Mouse (Mus musculus) neural tube, embryonic 12.5 days (tissue): Measurements from ENCODE around the gene Cbx1. TPM values are rescaled to one million over a fixed set of nuclear protein-coding genes. Genes with fewer than 3 reads are reported as not detected.
"Not testable (repeated sequence)": the region's sequence is repeated elsewhere in the genome, so short reads cannot be mapped to it uniquely, and the experiment has no call there.

Experiments used
- ATAC-seq: fragments of 200-750 bp; cut with Nextera tagmentation; 2 replicates; pipeline ENCODE4 v1.8.0; 2017; ENCODE audit warnings: low read depth, mild to moderate bottlenecking, moderate TSS enrichment, moderate library complexity; ENCODE audit not compliant: low FRiP score
- H3K27ac ChIP-seq: fragments of 300-500 bp; sonication (generic); 2 replicates; pipeline ENCODE4 v1.5.1; 2016
- H3K27me3 ChIP-seq: fragments of 300-500 bp; sonication (generic); replicated peaks from 2 replicates; pipeline ENCODE4 v1.6.1; 2016; ENCODE audit warnings: mild to moderate bottlenecking
- H3K36me3 ChIP-seq: fragments of 300-500 bp; sonication (generic); 2 replicates; pipeline ENCODE4 v1.6.1; 2016; ENCODE audit warnings: mild to moderate bottlenecking
- H3K4me1 ChIP-seq: fragments of 300-500 bp; sonication (generic); 2 replicates; pipeline ENCODE4 v1.6.1; 2016
- H3K4me2 ChIP-seq: fragments of 300-500 bp; sonication (generic); replicated peaks from 2 replicates; pipeline ENCODE4 v1.6.1; 2016; ENCODE audit warnings: mild to moderate bottlenecking
- H3K4me3 ChIP-seq: fragments of 300-500 bp; sonication (generic); 2 replicates; pipeline ENCODE4 v1.5.1; 2016
- H3K9ac ChIP-seq: fragments of 300-500 bp; sonication (generic); 2 replicates; pipeline ENCODE4 v1.6.1; 2016; ENCODE audit warnings: mild to moderate bottlenecking
- H3K9me3 ChIP-seq: fragments of 300-500 bp; sonication (generic); 2 replicates; pipeline ENCODE4 v1.6.1; 2016; ENCODE audit warnings: mild to moderate bottlenecking
- WGBS: fragments of 180-500 bp; shearing (Covaris S2); methylation state at CpG from one replicate; pipeline ENCODE4 v1.1.7; 2016; 5-methylcytosine and 5-hydroxymethylcytosine counted together
- polyA plus RNA-seq: library from polyadenylated mRNA; unstranded; fragments of >200 nt; fragmentation: Nextera tagmentation; extraction: Ambion mirVana; gene quantifications from 2 replicates; pipeline ENCODE4 v1.2.1, GENCODE M21; 2016

Gene Cbx1
- polyA plus RNA-seq, 1 experiment from 2014 or later, result 125 TPM

GRCm38 (mm10) chr11:96805606-96806005, 16.7 kb downstream of the Cbx1 start:
- no peaks in the 10 kb centered on the region for H3K27me3 ChIP-seq
- H3K9me3 ChIP-seq, result no peaks in the 10 kb centered on the region
- H3K27ac ChIP-seq, result no peak overlapping the region
- H3K36me3 ChIP-seq, result peaks cover 82% of the 10 kb centered on the region
- no peak overlapping the region for H3K4me3 ChIP-seq
- 94% methylated on average over 5 of the region's 5 CpGs for WGBS
- H3K9ac ChIP-seq, result no peak overlapping the region
- no peak for ATAC-seq
- no peaks in the 10 kb centered on the region for H3K4me1 ChIP-seq
- H3K4me2 ChIP-seq, result no peak overlapping the region

- WGBS, result 76% methylated on average over 1 of the region's 1 CpGs
- Histone ChIP-seq H3K4me2 (no peak overlapping the region), H3K27ac (no peak overlapping the region), H3K36me3 (peaks cover 81% of the 10 kb centered on the region), H3K4me1 (no peaks in the 10 kb centered on the region), H3K4me3 (no peak overlapping the region), H3K9ac (no peak overlapping the region), H3K27me3 (no peaks in the 10 kb centered on the region), H3K9me3 (no peaks in the 10 kb centered on the region)
- ATAC-seq, result no peak
Observed at GRCm38 (mm10) chr11:96808066-96808465, 19.1 kb downstream of the Cbx1 start.

- 96% methylated on average over 6 of the region's 6 CpGs for WGBS
- Histone ChIP-seq H3K4me1 (no peaks in the 10 kb centered on the region), H3K4me3 (no peak overlapping the region), H3K9me3 (no peaks in the 10 kb centered on the region), H3K9ac (no peak overlapping the region), H3K4me2 (no peak overlapping the region), H3K27ac (no peak overlapping the region), H3K27me3 (no peaks in the 10 kb centered on the region), H3K36me3 (peaks cover 64% of the 10 kb centered on the region)
- ATAC-seq, result no peak
Observed at GRCm38 (mm10) chr11:96809562-96810235, 20.8 kb downstream of the Cbx1 start.

GRCm38 (mm10) chr11:96811188-96811587, 22.3 kb downstream of the Cbx1 start:
- ATAC-seq, H3K27ac ChIP-seq, H3K4me1 ChIP-seq, H3K27me3 ChIP-seq, H3K4me3 ChIP-seq, H3K9me3 ChIP-seq, H3K4me2 ChIP-seq, H3K9ac ChIP-seq: not testable (repeated sequence)
- WGBS, result 84% methylated on average over 1 of the region's 1 CpGs
- peaks cover 58% of the 10 kb centered on the region for H3K36me3 ChIP-seq

- Histone ChIP-seq H3K9me3 (no peaks in the 10 kb centered on the region), H3K27me3 (no peaks in the 10 kb centered on the region), H3K9ac (no peak overlapping the region), H3K4me1 (no peaks in the 10 kb centered on the region), H3K4me3 (no peak overlapping the region), H3K4me2 (no peak overlapping the region), H3K27ac (no peak overlapping the region), H3K36me3 (peaks cover 67% of the 10 kb centered on the region)
- ATAC-seq, result no peak
- WGBS, result 88% methylated on average over 4 of the region's 4 CpGs
Observed at GRCm38 (mm10) chr11:96813455-96813854, 24.5 kb downstream of the Cbx1 start.

GRCm38 (mm10) chr11:96813920-96814319, 25.0 kb downstream of the Cbx1 start:
- Histone ChIP-seq H3K9me3 (no peaks in the 10 kb centered on the region), H3K27ac (no peak overlapping the region), H3K4me1 (no peaks in the 10 kb centered on the region), H3K27me3 (no peaks in the 10 kb centered on the region), H3K4me2 (no peak overlapping the region), H3K36me3 (peaks cover 67% of the 10 kb centered on the region), H3K4me3 (no peak overlapping the region), H3K9ac (no peak overlapping the region)
- 85% methylated on average over 5 of the region's 5 CpGs for WGBS
- no peak for ATAC-seq

- 93% methylated on average over 2 of the region's 2 CpGs for WGBS
- no peak overlapping the region for H3K27ac ChIP-seq
- peaks cover 67% of the 10 kb centered on the region for H3K36me3 ChIP-seq
- H3K4me2 ChIP-seq, result no peak overlapping the region
- no peaks in the 10 kb centered on the region for H3K9me3 ChIP-seq
- no peaks in the 10 kb centered on the region for H3K4me1 ChIP-seq
- H3K27me3 ChIP-seq, result no peaks in the 10 kb centered on the region
- no peak overlapping the region for H3K9ac ChIP-seq
- no peak overlapping the region for H3K4me3 ChIP-seq
- no peak for ATAC-seq
Observed at GRCm38 (mm10) chr11:96814443-96814842, 25.5 kb downstream of the Cbx1 start.

GRCm38 (mm10) chr11:96815895-96816294, 27.0 kb downstream of the Cbx1 start:
- H3K9ac ChIP-seq, result no peak overlapping the region
- no peaks in the 10 kb centered on the region for H3K4me1 ChIP-seq
- no peak for ATAC-seq
- no peaks in the 10 kb centered on the region for H3K9me3 ChIP-seq
- H3K36me3 ChIP-seq, result peaks cover 68% of the 10 kb centered on the region
- WGBS, result 97% methylated on average over 2 of the region's 2 CpGs
- H3K27me3 ChIP-seq, result no peaks in the 10 kb centered on the region
- H3K27ac ChIP-seq, result no peak overlapping the region
- H3K4me3 ChIP-seq, result no peak overlapping the region
- H3K4me2 ChIP-seq, result no peak overlapping the region

- H3K27me3 ChIP-seq, result no peaks in the 10 kb centered on the region
- H3K9ac ChIP-seq, result no peak overlapping the region
- 95% methylated on average over 1 of the region's 1 CpGs for WGBS
- H3K4me3 ChIP-seq, result no peak overlapping the region
- H3K27ac ChIP-seq, result no peak overlapping the region
- no peak overlapping the region for H3K4me2 ChIP-seq
- no peak for ATAC-seq
- H3K36me3 ChIP-seq, result peaks cover 68% of the 10 kb centered on the region
- no peaks in the 10 kb centered on the region for H3K9me3 ChIP-seq
- H3K4me1 ChIP-seq, result no peaks in the 10 kb centered on the region
Observed at GRCm38 (mm10) chr11:96816494-96816893, 27.6 kb downstream of the Cbx1 start.

GRCm38 (mm10) chr11:96816979-96817378, 28.1 kb downstream of the Cbx1 start:
- WGBS, result 74% methylated on average over 5 of the region's 5 CpGs
- Histone ChIP-seq H3K9me3 (no peaks in the 10 kb centered on the region), H3K4me3 (no peak overlapping the region), H3K27ac (no peak overlapping the region), H3K27me3 (no peaks in the 10 kb centered on the region), H3K4me2 (no peak overlapping the region), H3K36me3 (peaks cover 68% of the 10 kb centered on the region), H3K4me1 (no peaks in the 10 kb centered on the region), H3K9ac (no peak overlapping the region)
- no peak for ATAC-seq

- no peak overlapping the region for H3K27ac ChIP-seq
- H3K27me3 ChIP-seq, result no peaks in the 10 kb centered on the region
- peaks cover 70% of the 10 kb centered on the region for H3K36me3 ChIP-seq
- no peak overlapping the region for H3K9ac ChIP-seq
- H3K4me2 ChIP-seq, result no peak overlapping the region
- 82% methylated on average over 8 of the region's 8 CpGs for WGBS
- ATAC-seq, result no peak
- peaks cover 5% of the 10 kb centered on the region for H3K4me1 ChIP-seq
- H3K4me3 ChIP-seq, result no peak overlapping the region
- no peaks in the 10 kb centered on the region for H3K9me3 ChIP-seq
Observed at GRCm38 (mm10) chr11:96818128-96818710, 29.3 kb downstream of the Cbx1 start.

GRCm38 (mm10) chr11:96821956-96822355, 33.0 kb downstream of the Cbx1 start:
- Histone ChIP-seq H3K9ac (no peak overlapping the region), H3K4me1 (peaks cover 41% of the 10 kb centered on the region), H3K4me3 (no peak overlapping the region), H3K27ac (no peak overlapping the region), H3K4me2 (no peak overlapping the region), H3K36me3 (peaks cover 62% of the 10 kb centered on the region), H3K9me3 (no peaks in the 10 kb centered on the region), H3K27me3 (no peaks in the 10 kb centered on the region)
- no peak for ATAC-seq
- 97% methylated on average over 10 of the region's 10 CpGs for WGBS
